Mouse (Mus musculus) Patski (cell line): ENCODE data around the gene Map3k7cl. TPM values are rescaled to one million over a fixed set of nuclear protein-coding genes. Genes with fewer than 3 reads are reported as not detected.

Experiments
- ATAC-seq: fragments of 100-300 bp; one replicate; pipeline ENCODE4 v1.8.0; 2021
- CTCF ChIA-PET: fragments of 350-600 bp; sonication (Branson Sonifier 250); formaldehyde crosslinking; loops from one replicate; lab custom pipeline; 2022; ENCODE audit warnings: inconsistent platforms; lab: Charles Lee
- POLR2A ChIA-PET: fragments of 350-600 bp; sonication (Branson Sonifier 250); formaldehyde crosslinking; loops from one replicate; lab custom pipeline; 2022; ENCODE audit warnings: antibody characterized with exemption, inconsistent platforms; lab: Charles Lee
- DNase-seq: peaks from one replicate; pipeline ENCODE4 v3.0.0-alpha.2; 2011; ENCODE audit warnings: low read depth, low spot score
- H3K27me3 ChIP-seq: fragments of 371-371 bp; one replicate; pipeline ENCODE4 v1.5.1; 2021
- CTCF ChIP-seq: fragments of 100-300 bp; IDR thresholded peaks from one replicate; pipeline ENCODE4 v1.5.1; 2021
- in situ Hi-C: fragments of 300-500 bp; cut with MboI; formaldehyde crosslinking; loops from 3 replicates; pipeline ENCODE4 v1.11.1; 2018; ENCODE audit warnings: low pct_unique_long_range_greater_than_20kb, mixed read lengths
- polyA plus RNA-seq: library from polyadenylated mRNA; unstranded; gene quantifications from one replicate; pipeline ENCODE4 v1.2.3, GENCODE M21; 2021

The Map3k7cl gene
- polyA plus RNA-seq, 1 experiment from 2014 or later, result 24.8 TPM

DNA sequence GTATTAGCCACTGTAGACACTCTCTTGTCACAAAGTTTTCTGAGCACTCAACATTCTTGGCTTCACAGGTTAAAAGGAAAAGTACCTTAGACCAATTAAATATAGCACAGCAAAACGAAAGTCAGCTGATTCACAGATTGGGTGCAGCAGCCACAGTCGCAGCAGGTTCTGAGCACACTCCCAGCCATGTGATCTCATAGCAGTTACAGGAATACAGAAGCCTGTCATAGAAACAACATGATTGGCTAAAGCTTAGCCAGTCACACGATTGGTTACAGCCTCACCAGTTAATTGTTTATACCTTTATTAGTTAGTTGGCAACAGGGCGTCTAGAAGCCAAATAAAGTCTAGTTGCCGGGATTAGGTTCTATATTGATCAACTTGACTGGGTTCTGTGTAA is 57.0 kb downstream of the Map3k7cl start:
- no peak for TF ChIP-seq CTCF
- ATAC-seq, result no peak
- no peak for DNase-seq
- no peaks in the 10 kb centered on the region for H3K27me3 ChIP-seq
- ChIA-PET POLR2A (no interaction called here), CTCF (no interaction called here)
- in situ Hi-C loops, result no loop called here

DNA sequence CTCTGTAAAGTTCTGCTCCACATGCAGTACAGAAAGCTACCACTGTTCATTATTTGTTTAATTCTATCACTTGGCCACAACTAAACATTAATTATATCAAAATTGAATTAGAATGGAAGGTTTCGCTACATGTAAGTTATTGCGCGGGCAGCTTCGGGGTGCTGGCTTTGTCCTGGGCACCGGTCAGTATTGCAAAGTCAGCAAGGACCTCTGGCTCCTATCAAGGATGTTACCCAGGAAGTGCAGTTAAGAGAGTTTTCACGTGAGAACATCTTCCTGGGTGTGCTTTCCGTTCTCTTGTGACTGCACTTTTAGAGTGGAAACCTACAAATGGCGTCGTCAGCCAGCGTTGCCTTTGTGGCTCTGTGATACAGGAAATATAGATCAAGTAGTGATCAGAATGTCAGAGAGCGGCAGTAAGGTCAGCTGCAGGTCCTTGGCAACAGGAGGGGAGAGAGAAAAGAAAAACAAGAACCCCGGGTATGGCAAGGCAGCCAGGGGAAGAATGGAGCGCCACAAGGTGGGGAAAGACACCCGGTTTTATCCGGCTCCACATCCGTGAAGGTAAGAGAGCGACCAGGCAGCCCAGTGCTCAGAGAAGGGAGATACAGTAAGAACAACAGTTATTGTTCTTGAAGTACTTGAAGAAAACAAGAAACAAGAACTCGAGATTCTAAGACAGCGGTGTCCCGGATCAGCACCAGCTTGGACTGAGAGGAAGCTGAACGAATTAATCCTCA is 57.6 kb downstream of the Map3k7cl start:
- no peak for TF ChIP-seq CTCF
- ATAC-seq, result no peak
- ChIA-PET CTCF (no interaction called here), POLR2A (no interaction called here)
- DNase-seq, result no peak
- H3K27me3 ChIP-seq, result no peaks in the 10 kb centered on the region
- in situ Hi-C loops, result no loop called here

- TF ChIP-seq CTCF, result no peak
- POLR2A ChIA-PET, result no interaction called here
- CTCF ChIA-PET, result interaction anchor here (1.4 kb wide), 1 partner anchor 13 kb away, joined by 7 read pairs; no protein-coding TSS in a partner anchor
- in situ Hi-C loops, result no loop called here
- no peaks in the 10 kb centered on the region for H3K27me3 ChIP-seq
- DNase-seq (no peak), ATAC-seq (no peak)
Measured at GRCm38 (mm10) chr16:87611420-87611819, 58.3 kb downstream of the Map3k7cl start.

DNA sequence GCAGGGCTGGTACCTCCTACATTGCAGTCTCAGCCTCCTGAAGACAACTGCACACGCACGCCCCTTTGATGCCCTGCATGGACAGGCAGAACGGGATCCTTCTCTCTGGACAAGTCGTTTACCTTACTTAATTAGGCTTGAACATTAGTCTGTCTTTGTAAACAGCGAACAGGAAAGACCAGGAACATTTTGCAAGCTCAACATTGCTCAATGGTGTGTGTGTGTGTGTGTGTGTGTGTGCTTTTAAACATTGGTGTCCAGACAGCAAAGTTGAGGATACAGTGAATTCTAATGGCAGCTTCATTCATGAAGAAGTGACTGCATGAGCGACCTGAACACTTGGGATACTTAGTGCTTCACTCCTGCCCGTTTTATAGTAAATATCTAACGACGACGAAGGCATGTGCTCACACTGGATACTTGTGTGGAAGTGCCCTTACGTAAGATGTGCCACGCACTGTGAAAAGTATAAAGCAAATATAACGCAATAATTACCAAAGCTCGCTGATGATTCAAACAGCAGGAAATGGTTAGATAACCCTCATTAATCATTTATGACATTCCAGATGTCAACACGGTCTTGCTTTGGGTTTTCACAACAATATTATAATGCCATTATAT is 59.2 kb downstream of the Map3k7cl start:
- CTCF ChIA-PET, result interaction anchor here (1.4 kb wide), 1 partner anchor 12 kb away, joined by 7 read pairs; no protein-coding TSS in a partner anchor
- ATAC-seq (no peak), DNase-seq (no peak)
- POLR2A ChIA-PET, result no interaction called here
- no peaks in the 10 kb centered on the region for H3K27me3 ChIP-seq
- in situ Hi-C loops, result no loop called here
- TF ChIP-seq CTCF, result no peak

DNA sequence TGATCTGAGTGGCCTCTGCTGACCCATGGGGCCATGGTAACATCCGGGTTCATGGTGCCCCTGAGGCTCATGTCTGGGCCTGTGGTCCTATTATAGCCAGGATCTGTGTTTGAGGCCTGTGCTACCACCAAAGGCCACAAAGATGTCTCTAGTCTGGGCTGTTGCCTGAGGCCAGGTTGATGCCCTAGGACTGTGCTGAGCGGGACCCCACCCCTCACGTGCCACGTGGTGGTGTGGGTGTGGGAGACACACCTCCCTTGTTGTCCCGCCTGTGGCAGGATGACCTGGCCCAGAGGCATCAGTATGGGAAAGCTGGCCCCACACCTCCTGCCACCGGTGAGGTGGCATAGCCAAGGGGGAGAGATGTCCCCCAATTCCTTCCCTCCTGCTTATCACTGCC is 64.2 kb downstream of the Map3k7cl start:
- H3K27me3 ChIP-seq, result no peaks in the 10 kb centered on the region
- no peak for TF ChIP-seq CTCF
- ChIA-PET POLR2A (no interaction called here), CTCF (no interaction called here)
- no peak for DNase-seq
- no peak for ATAC-seq
- in situ Hi-C loops, result no loop called here

- ChIA-PET POLR2A (no interaction called here), CTCF (no interaction called here)
- DNase-seq (no peak), ATAC-seq (no peak)
- no peak for TF ChIP-seq CTCF
- in situ Hi-C loops, result no loop called here
- no peaks in the 10 kb centered on the region for H3K27me3 ChIP-seq
Measured at GRCm38 (mm10) chr16:87621246-87621645, 68.1 kb downstream of the Map3k7cl start.

DNA sequence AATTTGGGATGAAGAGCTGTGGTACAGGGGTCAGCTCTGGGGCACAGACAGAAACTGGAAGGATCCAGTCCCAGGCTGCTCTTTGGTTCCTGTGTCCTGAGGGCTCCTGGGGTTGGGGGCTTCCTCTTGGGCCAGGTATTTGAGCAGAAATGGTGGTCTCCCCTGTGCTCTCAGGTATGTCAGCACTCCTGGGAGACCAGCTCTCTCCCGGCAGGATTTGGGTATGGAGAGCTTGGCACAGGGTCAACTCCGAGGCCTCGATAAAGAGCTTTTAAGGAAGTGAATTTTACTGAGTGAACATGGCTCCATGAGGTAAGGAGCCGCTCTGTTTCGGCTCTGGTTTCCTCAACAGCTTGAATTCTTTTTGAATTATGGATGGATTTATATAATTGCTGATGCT is 70.8 kb downstream of the Map3k7cl start:
- TF ChIP-seq CTCF, result no peak
- H3K27me3 ChIP-seq, result no peaks in the 10 kb centered on the region
- in situ Hi-C loops, result no loop called here
- DNase-seq, result no peak
- POLR2A ChIA-PET, result no interaction called here
- ATAC-seq, result no peak
- CTCF ChIA-PET, result interaction anchor here (1.7 kb wide), 1 partner anchor 12 kb away, joined by 7 read pairs; no protein-coding TSS in a partner anchor

DNA sequence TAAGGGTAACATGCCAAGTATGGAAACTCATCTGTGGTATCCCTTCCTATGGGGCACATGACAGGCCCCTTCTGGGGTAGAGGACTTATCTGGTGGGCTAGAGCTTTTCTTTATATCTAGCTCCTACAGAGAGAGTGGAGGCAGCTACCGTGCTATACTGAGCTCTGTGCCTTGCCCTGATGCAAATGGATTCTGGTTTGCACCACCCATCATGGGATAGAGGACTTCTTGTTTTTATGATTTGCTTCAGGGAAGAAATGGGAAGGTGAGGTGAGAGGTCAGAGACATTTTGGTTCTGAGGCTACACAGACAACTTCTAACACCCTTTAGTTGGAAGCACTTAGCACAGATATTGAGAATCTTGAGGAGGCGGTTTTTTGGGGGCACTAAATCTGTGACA is 71.8 kb downstream of the Map3k7cl start:
- in situ Hi-C loops, result no loop called here
- POLR2A ChIA-PET, result interaction anchor here (0.6 kb wide), 1 partner anchor 149 kb away, joined by 7 read pairs; no protein-coding TSS in a partner anchor
- TF ChIP-seq CTCF, result no peak
- no peaks in the 10 kb centered on the region for H3K27me3 ChIP-seq
- ATAC-seq (no peak), DNase-seq (no peak)
- CTCF ChIA-PET, result interaction anchor here (1.7 kb wide), 1 partner anchor 13 kb away, joined by 7 read pairs; no protein-coding TSS in a partner anchor

- H3K27me3 ChIP-seq, result no peaks in the 10 kb centered on the region
- peak; percentile 51 for ATAC-seq
- ChIA-PET POLR2A (no interaction called here), CTCF (interaction anchor here (1.7 kb wide), 1 partner anchor 14 kb away, joined by 7 read pairs; no protein-coding TSS in a partner anchor)
- no peak for TF ChIP-seq CTCF
- in situ Hi-C loops, result no loop called here
- no peak for DNase-seq
Measured at GRCm38 (mm10) chr16:87625341-87625740, 72.2 kb downstream of the Map3k7cl start.

DNA sequence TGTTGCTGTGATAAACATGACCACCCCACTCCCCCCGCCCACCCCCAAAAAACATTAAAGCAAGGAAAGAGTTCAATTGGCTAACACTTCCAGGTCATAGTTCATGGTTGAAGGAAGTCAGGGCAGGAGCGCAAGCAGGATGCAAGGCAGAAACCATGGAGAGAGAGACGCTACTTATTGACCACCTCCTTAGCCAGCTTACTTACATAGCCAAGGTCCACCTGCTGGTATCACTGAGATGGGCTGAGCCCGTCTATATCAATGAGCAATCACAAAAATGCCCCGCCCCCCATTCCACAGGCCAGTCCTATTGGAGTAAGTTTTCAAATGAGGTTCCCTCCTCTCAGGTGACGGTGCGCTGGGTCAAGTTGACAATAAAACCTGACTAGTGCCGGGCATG is 72.7 kb downstream of the Map3k7cl start:
- no peak for ATAC-seq
- in situ Hi-C loops, result no loop called here

GRCm38 (mm10) chr16:87626696-87627095 is 73.6 kb downstream of the Map3k7cl start:
- no peaks in the 10 kb centered on the region for H3K27me3 ChIP-seq
- DNase-seq (no peak), ATAC-seq (no peak)
- ChIA-PET CTCF (no interaction called here), POLR2A (no interaction called here)
- in situ Hi-C loops, result no loop called here
- no peak for TF ChIP-seq CTCF

More for the DNA sequence above, 72.7 kb downstream of the Map3k7cl start:
- POLR2A ChIA-PET, result no interaction called here
- TF ChIP-seq CTCF, result no peak
- DNase-seq, result no peak
- no peaks in the 10 kb centered on the region for H3K27me3 ChIP-seq
- CTCF ChIA-PET, result no interaction called here
